Mouse (Mus musculus) kidney, adult 18-20 months (tissue): ENCODE data around the gene Fam243.

ENCODE experiments used
- DNase-seq: peaks from one replicate; pipeline ENCODE4 v3.0.0; 2021

Fam243 gene

DNA sequence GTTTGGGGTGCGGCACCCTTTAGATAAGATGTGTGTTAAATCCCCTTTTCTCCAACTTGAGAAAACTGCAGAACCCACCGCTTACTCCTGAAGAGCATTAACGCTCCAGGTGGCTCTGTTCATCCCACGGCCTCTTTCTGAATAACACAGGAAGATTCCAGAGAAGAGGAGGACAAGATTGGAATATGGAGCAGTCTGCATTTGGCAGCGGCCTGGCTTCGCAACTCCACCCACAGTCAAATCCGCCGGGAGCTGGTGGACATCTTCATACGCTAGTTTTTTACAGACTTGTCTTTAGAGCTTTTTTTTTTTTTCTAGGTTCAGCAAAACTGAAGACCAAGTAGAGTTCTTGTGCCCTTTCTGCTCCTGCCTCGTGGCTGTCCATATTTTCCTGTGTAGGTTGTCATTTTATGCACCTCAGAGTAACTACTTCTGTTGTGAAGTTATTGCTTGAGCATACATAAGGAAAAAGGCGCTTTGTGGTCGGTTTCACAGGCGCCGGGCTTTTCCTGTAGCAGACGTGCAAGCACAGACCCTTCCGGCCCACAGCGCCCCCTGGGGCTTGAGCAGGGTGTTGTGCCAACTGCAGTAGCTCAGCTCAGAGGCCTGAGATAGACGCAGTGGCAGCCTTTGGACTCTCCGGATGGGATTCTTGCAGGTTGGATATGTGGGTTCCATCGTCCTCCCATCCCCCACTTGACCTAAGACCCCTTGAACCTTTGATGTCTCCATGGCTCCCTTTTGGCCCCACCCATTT lies 1.7 kb downstream of the Fam243 start:
- DNase-seq = peak; percentile 33

DNA sequence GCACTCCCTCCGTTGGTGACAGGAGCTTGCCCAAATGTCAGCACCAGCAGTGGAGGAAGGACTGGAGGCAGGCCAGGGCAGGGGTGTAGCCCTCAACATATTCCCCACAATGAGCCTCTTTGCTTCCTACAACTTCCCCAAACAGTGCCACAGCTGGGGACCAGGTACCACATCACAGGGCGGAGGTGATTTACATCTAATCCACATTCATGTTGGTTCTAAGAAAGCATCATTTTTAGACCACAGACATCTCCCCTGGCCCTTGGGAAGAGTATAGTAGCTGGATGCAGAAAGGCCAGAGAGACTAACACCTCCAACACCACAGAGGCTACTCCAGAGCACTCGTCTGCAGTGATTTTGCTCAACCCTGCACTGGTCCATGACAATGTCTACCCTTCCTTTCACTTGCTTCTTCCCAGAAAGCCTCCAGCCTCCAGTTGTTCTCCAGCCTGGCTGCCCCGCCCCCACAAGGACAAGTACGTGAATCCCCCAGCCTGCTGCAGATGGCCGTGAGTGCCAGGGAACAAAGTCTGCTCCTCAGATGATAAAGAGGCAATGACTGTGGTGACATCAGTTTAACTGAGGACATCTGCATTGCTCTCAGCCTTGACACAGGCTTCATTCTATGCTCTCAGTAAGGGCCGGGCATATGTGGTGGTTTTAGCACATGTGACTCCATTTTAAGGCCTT lies 5.0 kb downstream of the Fam243 start:
- DNase-seq = no peak

DNA sequence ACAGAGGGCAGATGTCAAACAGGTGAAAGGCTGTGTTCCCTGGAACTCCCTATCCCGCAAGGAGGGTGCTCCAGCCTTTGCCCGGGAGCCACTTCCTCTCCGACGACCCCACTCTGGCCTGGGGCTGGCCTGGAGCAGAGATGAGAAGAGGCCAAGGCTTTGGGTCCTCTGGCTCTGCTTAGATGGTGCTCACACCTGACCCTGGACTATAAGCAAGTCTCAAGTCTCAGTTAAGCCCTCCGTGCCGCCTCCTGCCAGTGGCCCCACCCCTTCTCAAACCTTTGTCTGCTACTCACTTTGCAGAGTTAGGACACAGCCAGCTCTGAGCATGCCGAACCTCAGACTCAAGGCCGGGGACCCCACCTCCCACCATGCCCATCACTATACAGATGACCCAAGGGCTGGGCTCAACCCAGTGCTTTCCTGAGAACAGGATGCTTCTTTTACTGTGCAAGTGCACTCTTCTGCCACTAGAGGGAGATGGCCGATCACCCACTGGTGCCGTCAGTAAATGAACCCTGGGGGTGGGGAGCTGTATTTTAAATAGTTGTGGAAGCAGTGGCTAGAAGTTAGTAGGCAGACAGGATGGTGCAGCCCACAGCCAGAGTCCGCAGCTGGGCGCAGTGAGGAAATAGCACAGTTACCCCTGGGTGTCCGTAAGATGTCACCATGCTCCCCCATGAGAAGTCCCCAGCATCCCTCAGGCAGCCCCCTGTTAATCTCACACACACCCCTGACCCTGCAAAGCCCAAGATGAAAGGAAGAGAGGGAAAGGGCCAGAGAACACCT lies 7.1 kb downstream of the Fam243 start:
- DNase-seq = peak; percentile 40

DNA sequence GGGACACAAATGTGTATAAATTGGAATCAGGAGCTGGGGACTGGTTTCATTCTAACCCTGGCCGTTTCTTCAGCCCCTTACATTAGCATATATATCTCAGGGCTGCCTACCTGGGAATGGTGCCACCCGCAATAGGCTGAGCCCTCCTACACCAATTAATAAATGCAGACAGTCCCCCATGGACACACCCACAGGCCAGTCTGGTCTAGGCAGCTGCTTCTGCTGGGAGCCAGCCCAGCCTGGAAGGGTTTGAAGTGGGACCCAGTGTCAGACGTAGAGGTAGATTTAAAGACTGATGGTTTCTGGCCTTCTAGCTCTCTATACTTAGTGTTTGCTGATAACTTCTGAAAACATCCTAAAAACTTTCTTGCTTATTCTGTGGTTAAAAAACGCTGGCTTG lies 12.1 kb downstream of the Fam243 start:
- DNase-seq = no peak

DNA sequence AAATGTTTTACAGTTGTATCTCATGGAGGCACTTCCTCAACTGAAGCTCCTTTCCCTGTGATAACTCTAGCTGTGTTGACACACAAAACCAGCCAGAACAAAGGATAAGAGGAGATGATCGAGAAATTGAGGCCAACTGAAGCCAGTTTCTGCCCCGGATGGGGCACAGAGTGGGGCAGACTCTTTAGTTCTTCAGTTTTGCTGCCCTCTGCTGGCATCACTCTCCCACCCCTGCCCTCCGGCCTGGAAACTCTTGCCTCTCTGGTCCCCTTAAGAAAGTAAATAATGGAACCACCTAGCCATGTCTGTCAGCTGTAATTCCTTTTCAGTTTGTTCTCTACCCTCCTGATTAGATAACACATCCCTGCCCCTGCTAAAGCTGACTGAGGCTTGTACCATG lies 13.3 kb downstream of the Fam243 start:
- DNase-seq = no peak

DNA sequence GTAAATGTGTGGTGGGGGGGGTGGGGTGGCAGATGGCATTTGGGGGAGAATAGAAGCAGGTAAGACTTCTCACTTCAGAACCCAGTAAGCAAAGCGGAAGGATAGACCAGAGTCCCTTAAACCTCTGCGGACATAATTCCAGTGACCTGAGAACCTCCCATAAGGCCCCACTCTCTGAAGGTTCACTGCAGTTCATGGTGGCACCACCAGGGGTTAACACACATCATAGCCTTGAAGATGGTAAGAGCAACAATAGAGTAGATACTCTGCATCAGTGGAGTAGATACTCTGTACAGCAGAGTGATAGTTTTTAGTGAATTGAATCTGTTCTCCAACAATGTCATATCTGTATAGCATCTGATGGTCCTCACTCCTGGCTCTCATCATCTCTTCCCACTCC lies 15.7 kb downstream of the Fam243 start:
- no peak for DNase-seq

DNA sequence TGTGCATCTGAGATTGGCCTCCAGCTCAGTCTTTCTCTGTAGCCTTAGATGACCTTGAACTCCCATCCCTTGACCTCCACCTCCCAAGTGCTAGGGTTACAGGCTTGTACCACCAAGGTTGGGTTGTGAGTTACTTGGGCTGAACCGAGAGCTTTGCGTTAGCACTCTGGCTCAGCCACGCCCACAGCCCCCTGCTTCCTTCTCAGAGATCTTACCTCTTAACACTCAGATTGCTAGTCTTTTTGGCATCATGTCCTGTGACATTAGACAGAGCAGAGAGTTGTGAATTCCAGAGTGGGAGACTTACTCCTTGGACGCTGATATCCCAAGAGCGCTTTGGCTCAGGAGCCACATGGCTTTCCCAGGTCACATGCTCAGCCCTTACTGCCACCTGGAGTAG lies 18.7 kb downstream of the Fam243 start:
- no peak for DNase-seq

DNA sequence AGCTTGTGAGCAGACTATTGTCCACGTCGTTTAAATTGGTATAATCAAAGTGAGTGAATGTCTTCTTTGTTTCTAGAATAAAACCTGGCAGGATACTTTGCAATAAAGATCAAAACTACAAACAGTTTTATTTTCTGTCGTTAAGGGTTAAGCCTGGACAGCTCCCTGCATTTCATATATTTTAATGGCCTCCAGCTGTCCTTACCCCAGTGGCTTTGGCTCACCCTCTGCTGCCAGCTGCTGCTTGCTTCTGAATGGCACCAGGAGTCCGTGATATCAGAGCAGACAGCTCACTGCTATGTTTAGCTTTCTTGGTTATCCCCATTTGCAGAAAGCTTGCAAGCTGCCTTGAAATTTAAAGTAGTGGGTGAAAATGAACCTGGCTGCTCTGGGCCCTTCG lies 19.3 kb downstream of the Fam243 start:
- DNase-seq = no peak

DNA sequence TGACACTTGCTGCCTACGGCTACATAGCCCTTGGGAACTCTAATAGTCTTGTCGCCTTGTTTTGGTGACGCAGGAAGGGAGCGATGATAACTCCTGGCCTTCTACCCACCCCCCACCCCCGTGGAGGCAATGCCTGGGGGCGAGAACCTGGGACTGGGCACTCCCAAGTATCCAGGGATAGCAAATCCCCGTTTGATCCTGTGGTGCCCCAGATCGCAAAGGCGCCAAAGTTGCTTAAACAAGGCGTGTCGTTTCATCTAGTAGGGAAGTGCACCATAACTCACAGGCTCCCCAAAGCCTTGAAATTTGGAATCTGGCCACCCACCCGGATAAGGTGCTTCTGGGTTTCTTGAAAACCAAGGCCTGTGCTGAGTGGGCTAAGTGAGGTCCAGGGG lies 19.8 kb downstream of the Fam243 start:
- DNase-seq = no peak

DNA sequence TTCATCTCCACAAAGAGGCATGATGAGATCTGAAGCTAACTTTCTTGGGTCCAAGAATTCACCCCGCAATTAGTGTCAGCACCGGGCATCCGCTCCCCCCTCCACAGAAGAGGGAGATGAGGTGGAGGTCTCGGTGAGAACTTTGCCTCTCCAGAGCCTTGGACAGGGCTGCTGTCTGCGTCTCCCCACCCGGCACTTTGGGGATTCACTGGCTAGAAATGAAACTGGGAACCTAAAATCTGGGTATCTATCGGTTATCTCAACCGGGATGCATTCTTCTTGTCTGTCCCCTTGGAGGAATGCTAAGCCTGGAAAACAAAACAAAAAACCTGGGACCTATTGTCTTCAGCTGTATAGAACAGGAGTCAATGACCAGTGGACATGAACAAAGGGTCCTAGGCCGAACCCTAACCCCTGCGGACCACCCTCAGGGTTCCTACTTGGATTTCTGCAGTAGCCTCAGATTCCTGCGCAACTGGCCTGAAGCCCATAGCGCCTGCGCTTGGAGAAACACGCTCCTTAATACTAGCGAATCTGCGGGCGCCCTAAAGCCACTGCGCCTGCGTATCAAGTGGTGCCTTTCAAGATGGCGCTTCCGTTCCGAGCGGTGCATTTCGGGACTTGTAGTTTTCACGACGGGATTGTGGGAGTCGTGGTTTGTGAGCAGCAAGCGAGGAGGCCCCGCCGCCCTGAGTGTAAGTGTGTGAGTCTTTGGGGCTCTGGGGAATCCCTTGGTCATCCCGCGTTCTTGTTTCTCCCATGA lies 20.4 kb downstream of the Fam243 start, which contains the start of gene Smim11:
Gene Smim11, plus strand, starts transcription at position 638 of the 763 bp plus-strand sequence.
- DNase-seq = peak; percentile 95

DNA sequence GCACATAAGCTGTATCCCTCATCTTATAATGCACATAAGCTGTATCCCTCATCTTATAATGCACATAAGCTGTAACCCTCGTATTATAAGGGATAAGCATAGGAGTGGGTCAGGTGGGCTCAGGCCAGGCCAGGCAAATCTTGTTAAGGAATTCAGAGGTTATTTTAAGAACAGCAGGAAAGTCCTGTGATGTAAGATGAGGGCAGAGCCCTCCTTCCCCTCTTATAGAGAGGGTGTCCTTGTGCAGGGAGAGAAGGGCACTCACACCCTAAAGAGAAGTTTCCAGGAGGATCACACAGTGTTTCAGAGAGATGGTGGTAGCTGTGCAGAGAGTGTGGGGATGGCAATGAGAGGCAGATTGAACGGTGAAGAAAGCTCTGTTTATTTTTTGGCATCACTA lies 25.9 kb downstream of the Fam243 start:
- no peak for DNase-seq

DNA sequence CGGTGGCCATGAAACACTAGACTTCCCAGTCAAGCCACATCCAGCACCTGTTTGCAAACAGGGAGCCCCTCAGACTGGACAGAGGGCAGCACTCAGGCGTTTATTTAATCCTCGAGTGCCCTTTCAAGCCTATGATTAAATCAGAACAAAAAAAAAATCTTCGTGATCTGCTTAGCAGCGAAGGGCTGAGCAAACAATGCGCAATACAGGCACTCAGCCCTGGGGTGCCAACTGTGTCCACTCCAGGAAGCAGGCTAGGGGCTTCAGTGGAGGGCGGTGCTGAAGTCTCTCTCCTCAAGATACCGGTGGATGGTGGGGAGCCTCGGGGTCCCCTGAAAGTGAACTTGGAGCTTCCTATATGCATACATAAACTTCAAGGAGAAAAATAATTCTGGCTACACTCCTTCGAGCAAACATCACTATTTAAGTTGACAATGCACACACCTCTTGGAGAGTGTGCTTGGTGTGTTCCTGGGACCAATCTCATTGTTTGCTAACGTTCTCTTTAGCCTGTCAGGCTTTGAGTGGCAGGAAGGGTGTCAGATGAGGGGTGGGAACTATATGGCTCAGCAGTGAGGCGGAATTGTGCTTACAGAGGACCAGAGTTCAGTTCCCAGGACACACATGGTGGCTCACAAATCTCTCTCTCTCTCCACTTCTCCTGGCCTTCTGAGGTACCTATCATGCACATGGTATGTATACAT lies 26.8 kb downstream of the Fam243 start:
- no peak for DNase-seq

DNA sequence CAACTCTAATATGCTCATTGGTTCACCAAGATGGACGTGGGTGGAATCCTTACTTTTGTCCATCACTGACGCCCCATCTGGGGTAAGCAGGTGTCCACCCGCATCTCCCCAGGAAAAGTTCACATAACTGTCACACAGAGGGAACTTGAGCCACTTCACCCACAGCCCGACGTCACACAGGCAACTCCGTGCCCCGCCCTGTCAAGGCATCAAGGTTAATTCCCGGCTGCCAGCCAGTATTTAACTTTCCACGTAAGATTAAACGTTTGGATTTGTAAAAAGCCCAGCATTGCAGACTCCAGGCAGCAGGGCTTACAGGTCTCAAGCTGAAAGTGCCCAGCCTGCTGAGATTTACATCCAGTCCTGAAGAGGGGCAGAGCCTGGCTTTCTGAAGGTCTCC lies 29.1 kb downstream of the Fam243 start, which contains the start of gene Kcne2:
Gene Kcne2, plus strand, starts transcription at position 289 of the 400 bp plus-strand sequence.
- no peak for DNase-seq

DNA sequence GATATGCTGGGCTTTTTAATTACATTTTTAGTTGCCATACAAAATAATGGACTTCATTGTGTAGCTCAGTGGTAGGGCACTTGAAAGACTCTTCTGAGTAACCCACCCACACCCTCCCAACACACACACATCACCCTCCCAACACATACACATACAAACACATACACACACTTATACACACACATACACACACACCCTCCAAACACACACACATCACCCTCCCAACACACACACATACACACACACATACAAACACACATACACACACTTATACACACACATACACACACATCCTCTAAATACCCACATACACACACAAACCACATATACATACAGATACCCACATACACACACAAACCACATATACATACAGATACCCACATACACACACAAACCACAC lies 31.2 kb downstream of the Fam243 start:
- no peak for DNase-seq

DNA sequence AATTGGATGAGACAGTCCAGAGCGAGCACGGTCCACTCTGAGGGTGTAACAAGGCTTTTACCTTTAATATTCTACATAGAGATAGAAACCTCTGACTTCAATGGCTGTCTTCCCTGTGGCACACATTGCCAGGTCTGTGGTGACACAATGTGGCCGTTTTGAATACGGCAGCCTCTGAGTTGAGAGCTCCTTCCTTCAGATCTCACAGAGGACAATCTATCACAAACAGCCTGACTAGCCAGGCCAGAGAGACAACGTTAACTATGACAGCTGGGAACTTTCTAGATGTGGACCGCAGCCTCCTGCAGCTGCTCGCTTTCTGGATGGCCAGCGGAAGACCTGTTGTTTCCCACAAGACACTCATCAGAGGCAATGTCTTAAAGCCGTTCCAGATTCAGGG lies 32.5 kb downstream of the Fam243 start:
- DNase-seq = peak; percentile 23

DNA sequence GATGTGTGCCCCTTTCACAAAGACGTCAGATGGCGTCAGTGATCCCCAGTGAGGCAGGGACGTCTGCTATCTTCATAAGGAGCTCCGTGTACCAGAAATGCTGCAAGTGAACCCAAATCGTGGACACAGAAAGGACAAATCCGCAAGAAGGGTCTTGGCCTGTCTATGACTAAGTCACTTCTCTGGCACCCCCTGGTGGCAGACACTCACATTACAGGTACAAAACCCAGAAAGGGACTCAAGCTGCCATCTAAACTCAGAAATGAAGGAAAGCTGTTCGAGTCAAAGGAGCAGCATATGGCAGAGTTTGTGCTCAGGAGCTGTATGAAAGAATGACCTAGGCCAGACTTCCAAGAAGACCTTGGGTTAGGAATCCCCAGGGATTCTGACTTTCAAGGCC lies 34.6 kb downstream of the Fam243 start:
- DNase-seq = peak; percentile 90

DNA sequence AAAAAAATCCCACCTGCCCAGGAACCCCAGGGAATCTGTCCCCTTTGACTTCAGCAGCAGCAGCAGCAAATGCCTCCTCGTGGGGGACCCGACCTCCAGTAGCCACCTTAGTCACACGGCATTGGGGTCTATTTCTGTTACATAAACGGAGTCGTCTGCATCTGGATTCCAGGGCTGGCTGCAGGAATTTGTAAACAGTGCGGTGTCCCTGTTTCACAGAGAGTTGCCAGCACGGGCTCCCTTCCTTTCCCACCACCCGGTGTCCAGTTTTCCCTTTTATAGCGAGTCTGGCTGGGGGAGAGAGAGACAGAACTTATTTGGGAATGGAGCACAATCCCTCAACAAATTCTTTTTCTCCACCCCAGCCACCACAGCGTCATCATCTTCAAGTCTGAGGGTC lies 36.2 kb downstream of the Fam243 start:
- no peak for DNase-seq

DNA sequence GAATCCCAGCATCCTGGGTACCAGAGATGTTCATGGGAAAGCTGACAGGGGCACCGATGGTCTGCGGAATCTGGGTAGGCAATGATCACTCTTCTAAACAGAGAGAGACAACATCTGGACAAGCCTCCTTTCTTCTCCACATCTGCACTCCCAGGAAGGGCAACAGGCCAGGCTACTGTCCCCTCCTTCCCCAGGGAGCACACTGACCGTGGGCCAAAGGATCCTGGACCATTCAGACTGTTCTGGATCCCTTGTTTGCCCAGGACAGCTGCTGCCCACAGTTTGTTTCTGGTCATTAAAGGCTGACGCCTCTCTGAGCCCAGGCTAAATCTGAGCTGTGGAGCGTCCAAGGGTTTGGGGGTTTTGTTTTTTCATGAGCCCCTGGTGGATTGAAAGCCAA lies 38.6 kb downstream of the Fam243 start:
- DNase-seq = no peak

DNA sequence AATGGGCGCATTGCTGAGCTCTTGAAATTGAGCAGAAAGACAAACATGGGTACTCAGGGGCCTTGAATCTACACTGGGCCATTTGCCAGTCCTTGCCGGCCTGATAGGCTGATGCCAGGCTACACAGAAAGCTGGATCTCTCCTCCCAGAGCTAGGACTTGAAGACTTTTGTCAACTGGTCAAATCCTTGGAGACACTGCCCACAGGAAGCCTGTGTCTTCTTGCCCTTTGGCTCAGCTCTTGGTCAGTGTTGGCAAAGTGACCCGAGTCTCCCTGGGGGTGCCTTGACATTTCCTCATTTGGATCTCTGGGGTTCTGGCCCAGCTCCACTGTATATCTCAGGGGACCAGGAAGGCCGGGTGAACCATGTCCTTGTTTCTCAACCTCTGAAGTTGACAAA lies 45.7 kb downstream of the Fam243 start:
- DNase-seq = no peak

DNA sequence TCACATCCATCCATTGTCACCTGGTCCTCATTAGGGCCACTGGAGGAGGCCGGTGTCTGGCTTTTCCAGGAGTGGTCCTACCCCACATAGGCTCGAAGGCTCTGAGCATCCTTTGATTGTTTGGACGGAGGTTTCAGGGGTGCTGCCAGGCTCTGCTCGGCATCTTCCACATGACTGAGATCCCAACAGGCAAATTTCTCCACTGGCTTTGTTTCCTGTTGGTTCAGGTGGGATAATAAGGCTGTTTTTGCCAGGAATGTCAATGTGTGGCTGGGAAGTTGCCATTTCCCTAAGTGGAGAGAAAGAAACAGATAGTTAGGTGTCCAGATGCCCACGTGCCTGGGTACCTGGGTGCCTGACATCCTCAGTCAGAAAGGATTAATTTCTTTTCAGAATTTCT lies 46.7 kb downstream of the Fam243 start:
- no peak for DNase-seq
